Mouse (Mus musculus): ENCODE results near the gene Smyd3.

GRCm38 (mm10) chr1:179045856-179046714, 471.8 kb downstream of the Smyd3 start:
- no peak for TF ChIP-seq POLR2A (IDR thresholded peaks at IDR 0.05; ENCODE audit: borderline replicate concordance, extremely low read depth, insufficient read depth, insufficient read length, poor library complexity, severe bottlenecking)
- no peak for TF ChIP-seq CTCF (IDR thresholded peaks at IDR 0.05; ENCODE audit: borderline replicate concordance, extremely low read depth, insufficient read depth, insufficient read length)
